Mouse (Mus musculus) olfactory bulb, adult 2 months (tissue): ENCODE data around the gene Micall2.

Experiments
- CTCF ChIP-seq: fragments of 200-500 bp; IDR thresholded peaks from 2 replicates; pipeline ENCODE4 v1.5.1; 2012; ENCODE audit warnings: low read depth, mild to moderate bottlenecking, low read length, moderate library complexity; ENCODE audit not compliant: insufficient read depth
- POLR2A ChIP-seq: fragments of 200-500 bp; IDR thresholded peaks from 2 replicates; pipeline ENCODE4 v1.6.1; 2012; ENCODE audit warnings: mild to moderate bottlenecking, low read depth, low read length, moderate library complexity; ENCODE audit not compliant: insufficient read depth

GRCm38 (mm10) chr5:139659307-139659706, 76.8 kb downstream of the Micall2 start:
- no peak for TF ChIP-seq CTCF
- no peak for TF ChIP-seq POLR2A
